Mouse (Mus musculus) liver, embryonic 12.5 days (tissue): ENCODE results near the gene Plpp1. TPM values are rescaled to one million over a fixed set of nuclear protein-coding genes. Genes with fewer than 3 reads are reported as not detected.
A peak's percentile ranks its signal among the peaks of the same experiment; 100 is the strongest.

Source experiments
- ATAC-seq: fragments of 200-750 bp; cut with Nextera tagmentation; 2 replicates; pipeline ENCODE4 v1.8.0; 2017; ENCODE audit warnings: moderate number of reproducible peaks, mild to moderate bottlenecking, moderate library complexity
- H3K27ac ChIP-seq: fragments of 300-500 bp; sonication (generic); 2 replicates; pipeline ENCODE4 v1.5.1; 2016; ENCODE audit warnings: mild to moderate bottlenecking
- H3K27me3 ChIP-seq: fragments of 300-500 bp; sonication (generic); replicated peaks from 2 replicates; pipeline ENCODE4 v1.6.1; 2016; ENCODE audit warnings: mild to moderate bottlenecking, moderate library complexity
- H3K36me3 ChIP-seq: fragments of 300-500 bp; sonication (generic); 2 replicates; pipeline ENCODE4 v1.6.1; 2016; ENCODE audit warnings: mild to moderate bottlenecking, moderate library complexity
- H3K4me1 ChIP-seq: fragments of 300-500 bp; sonication (generic); 2 replicates; pipeline ENCODE4 v1.6.1; 2016
- H3K4me2 ChIP-seq: fragments of 300-500 bp; sonication (generic); 2 replicates; pipeline ENCODE4 v1.6.1; 2016; ENCODE audit warnings: mild to moderate bottlenecking, moderate library complexity
- H3K4me3 ChIP-seq: fragments of 300-500 bp; sonication (generic); 2 replicates; pipeline ENCODE4 v1.5.1; 2016; ENCODE audit warnings: mild to moderate bottlenecking, moderate library complexity
- H3K9ac ChIP-seq: fragments of 300-500 bp; sonication (generic); 2 replicates; pipeline ENCODE4 v1.6.1; 2016; ENCODE audit warnings: mild to moderate bottlenecking, moderate library complexity
- H3K9me3 ChIP-seq: fragments of 300-500 bp; sonication (generic); replicated peaks from 2 replicates; pipeline ENCODE4 v1.6.1; 2016; ENCODE audit warnings: mild to moderate bottlenecking, moderate library complexity
- WGBS: fragments of 180-500 bp; shearing (Covaris S2); methylation state at CpG from one replicate; pipeline ENCODE4 v1.1.7; 2016; ENCODE audit not compliant: insufficient replicate concordance; 5-methylcytosine and 5-hydroxymethylcytosine counted together
- polyA plus RNA-seq: library from polyadenylated mRNA; unstranded; fragments of >200 nt; fragmentation: Nextera tagmentation; extraction: Ambion mirVana; gene quantifications from 2 replicates; pipeline ENCODE4 v1.2.1, GENCODE M21; 2016

Plpp1 gene
- polyA plus RNA-seq, 1 experiment from 2014 or later, result 30.8 TPM

DNA sequence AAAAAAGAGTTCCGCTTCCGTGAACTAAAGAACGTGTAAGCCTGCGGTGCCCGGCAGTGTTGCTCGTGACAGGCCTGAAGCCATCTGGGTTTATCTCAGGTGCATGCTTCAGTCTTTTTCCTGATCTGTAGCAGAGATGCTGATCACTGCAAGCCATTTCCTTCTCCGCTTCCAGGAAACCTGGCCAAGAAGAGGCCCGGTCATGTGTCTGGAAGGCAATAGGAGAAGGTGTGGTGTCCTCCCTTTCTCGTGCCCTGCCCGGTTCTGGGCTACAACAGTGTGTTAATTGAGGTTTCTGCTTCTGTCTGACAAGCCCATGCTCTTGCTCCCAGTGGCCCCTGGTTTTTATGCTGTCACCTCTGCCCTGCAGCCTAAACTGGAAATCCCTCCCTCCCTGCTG lies 24.7 kb upstream of the Plpp1 start:
- Histone ChIP-seq H3K27me3 (peaks cover 21% of the 10 kb centered on the region), H3K27ac (no peak overlapping the region), H3K4me3 (no peak overlapping the region), H3K4me1 (peaks cover under 1% of the 10 kb centered on the region; the same call in 1 of the 2 replicates), H3K4me2 (no peak overlapping the region), H3K9ac (no peak overlapping the region), H3K9me3 (no peaks in the 10 kb centered on the region), H3K36me3 (no peaks in the 10 kb centered on the region)
- no peak for ATAC-seq
- WGBS, result 80% methylated on average over 10 of the region's 10 CpGs

- no peak for ATAC-seq
- Histone ChIP-seq H3K27me3 (peaks cover 21% of the 10 kb centered on the region), H3K4me2 (no peak overlapping the region), H3K9ac (no peak overlapping the region), H3K27ac (no peak overlapping the region), H3K4me3 (no peak overlapping the region), H3K36me3 (no peaks in the 10 kb centered on the region), H3K9me3 (no peaks in the 10 kb centered on the region), H3K4me1 (no peaks in the 10 kb centered on the region)
- WGBS, result 69% methylated on average over 5 of the region's 5 CpGs
Observed at GRCm38 (mm10) chr13:112778407-112778806, 22.2 kb upstream of the Plpp1 start.

DNA sequence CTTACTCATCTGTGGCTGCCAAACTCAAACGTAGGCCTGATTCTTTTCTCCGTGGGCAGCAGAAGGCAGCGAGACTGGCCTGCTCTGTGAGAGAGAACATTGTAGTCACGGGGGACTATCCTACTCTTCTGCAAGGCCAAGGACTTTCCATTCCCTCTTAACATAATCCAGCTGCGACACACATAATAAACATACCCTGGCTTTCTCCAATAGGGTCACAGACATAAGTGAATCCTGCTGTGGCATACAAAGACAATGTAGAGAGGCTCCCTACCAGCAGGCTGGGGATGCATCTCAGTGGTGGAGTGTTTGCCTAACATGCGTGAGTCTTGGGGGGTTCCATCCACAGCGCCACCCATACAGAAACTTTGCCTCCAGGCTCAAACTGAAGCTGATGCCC lies 15.3 kb upstream of the Plpp1 start:
- WGBS, result 67% methylated on average over 7 of the region's 7 CpGs
- Histone ChIP-seq H3K9ac (no peak overlapping the region), H3K27ac (no peak overlapping the region), H3K4me1 (no peaks in the 10 kb centered on the region), H3K4me2 (no peak overlapping the region), H3K9me3 (no peaks in the 10 kb centered on the region), H3K27me3 (peaks cover 15% of the 10 kb centered on the region; the same call in 1 of the 2 replicates), H3K4me3 (no peak overlapping the region), H3K36me3 (no peaks in the 10 kb centered on the region)
- no peak for ATAC-seq

GRCm38 (mm10) chr13:112786142-112786541 lies 14.4 kb upstream of the Plpp1 start:
- Histone ChIP-seq H3K4me1 (0 out of 2 replicates have a peak, but pooled peaks cover 3% of the 10 kb centered on the region), H3K27ac (no peak overlapping the region), H3K27me3 (peaks cover 15% of the 10 kb centered on the region; the same call in 1 of the 2 replicates), H3K9ac (no peak overlapping the region), H3K36me3 (no peaks in the 10 kb centered on the region), H3K9me3 (no peaks in the 10 kb centered on the region), H3K4me3 (no peak overlapping the region), H3K4me2 (no peak overlapping the region)
- no peak for ATAC-seq
- WGBS, result 57% methylated on average over 3 of the region's 3 CpGs

DNA sequence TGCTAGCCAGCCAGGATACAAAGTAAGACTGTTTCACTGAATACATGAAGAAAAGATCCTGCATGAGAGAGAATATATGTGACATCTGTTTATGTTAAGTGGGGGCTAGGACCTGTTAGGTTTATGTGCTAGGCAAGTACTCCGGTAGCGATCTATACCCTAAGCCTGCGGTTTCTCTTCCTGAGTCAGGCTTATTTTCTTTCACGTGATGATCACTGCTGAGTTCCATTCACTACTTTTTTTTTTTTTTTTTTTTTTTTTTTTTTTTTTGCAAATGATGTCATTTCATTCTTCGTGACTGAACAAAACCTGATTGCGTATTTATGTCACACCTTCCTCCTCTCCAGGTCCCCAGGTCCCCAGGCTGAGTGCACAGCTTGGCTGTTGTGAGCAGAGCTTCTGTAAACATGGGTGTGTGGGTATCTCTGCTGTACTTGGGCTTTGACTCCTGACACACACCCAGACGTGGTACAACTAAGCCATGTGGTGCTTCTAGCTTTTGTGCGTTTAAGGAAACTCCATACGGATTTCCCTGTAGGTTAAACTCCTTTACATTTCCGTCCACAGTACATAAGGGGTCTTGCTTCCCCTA lies 13.6 kb upstream of the Plpp1 start:
- no peak for ATAC-seq
- 77% methylated on average over 10 of the region's 10 CpGs for WGBS
- H3K9me3 ChIP-seq, result no peaks in the 10 kb centered on the region

GRCm38 (mm10) chr13:112790774-112791173 lies 9.8 kb upstream of the Plpp1 start:
- WGBS, result 56% methylated on average over 5 of the region's 5 CpGs

More for the DNA sequence above, 13.6 kb upstream of the Plpp1 start:
- H3K27me3 ChIP-seq, result peaks cover 15% of the 10 kb centered on the region; the same call in 1 of the 2 replicates
- no peak overlapping the region for H3K9ac ChIP-seq
- 0 out of 2 replicates have a peak, but pooled peaks cover 3% of the 10 kb centered on the region for H3K4me1 ChIP-seq
- H3K27ac ChIP-seq, result no peak overlapping the region
- no peaks in the 10 kb centered on the region for H3K36me3 ChIP-seq
- no peak overlapping the region for H3K4me3 ChIP-seq
- H3K4me2 ChIP-seq, result no peak overlapping the region

GRCm38 (mm10) chr13:112791906-112792305 lies 8.7 kb upstream of the Plpp1 start:
- Histone ChIP-seq H3K36me3 (no peaks in the 10 kb centered on the region), H3K27me3 (peaks cover 29% of the 10 kb centered on the region; the same call in 1 of the 2 replicates), H3K9me3 (no peaks in the 10 kb centered on the region), H3K4me1 (0 out of 2 replicates have a peak, but pooled peaks cover 3% of the 10 kb centered on the region), H3K4me3 (no peak overlapping the region), H3K27ac (no peak overlapping the region), H3K9ac (no peak overlapping the region), H3K4me2 (no peak overlapping the region)
- ATAC-seq, result no peak
- WGBS, result 72% methylated on average over 5 of the region's 5 CpGs

More at GRCm38 (mm10) chr13:112790774-112791173, 9.8 kb upstream of the Plpp1 start:
- Histone ChIP-seq H3K36me3 (no peaks in the 10 kb centered on the region), H3K9me3 (no peaks in the 10 kb centered on the region), H3K4me1 (0 out of 2 replicates have a peak, but pooled peaks cover 3% of the 10 kb centered on the region), H3K9ac (no peak overlapping the region), H3K4me3 (no peak overlapping the region), H3K27ac (no peak overlapping the region), H3K4me2 (no peak overlapping the region), H3K27me3 (peaks cover 29% of the 10 kb centered on the region; the same call in 1 of the 2 replicates)
- no peak for ATAC-seq

DNA sequence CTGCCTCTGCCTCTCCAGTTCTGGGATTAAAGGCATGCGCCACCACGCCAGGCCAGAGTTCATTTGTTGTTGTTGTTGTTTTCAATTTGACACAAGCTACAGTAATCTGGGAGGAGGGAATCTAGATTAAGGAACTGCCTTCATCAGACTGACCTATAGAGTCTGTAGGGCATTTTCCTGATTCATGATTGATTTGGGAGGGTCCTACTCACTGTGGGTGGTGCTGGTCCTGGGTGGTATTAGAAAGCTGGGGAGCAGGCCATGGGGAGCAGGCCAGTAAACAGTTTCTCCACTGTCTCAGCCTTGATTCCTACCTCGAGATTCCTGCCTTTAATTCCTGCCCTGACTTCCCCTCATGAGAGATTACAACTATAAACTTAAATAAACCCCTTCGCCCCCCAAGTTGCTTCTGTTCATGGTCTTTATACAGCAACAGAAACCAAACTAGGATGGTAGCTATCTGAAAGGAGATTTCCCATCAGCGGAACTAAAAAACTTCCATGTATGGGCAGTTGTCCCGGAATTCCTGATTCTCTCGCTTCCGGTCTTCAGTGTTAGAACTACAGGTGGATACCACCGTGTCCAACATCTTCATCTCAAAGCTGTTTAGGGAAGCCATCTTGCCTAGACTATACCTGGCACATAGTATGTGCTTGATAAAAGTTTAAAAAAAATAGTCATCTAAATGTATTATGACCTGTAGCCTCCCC lies 2.2 kb upstream of the Plpp1 start:
- Histone ChIP-seq H3K4me3 (no peak overlapping the region), H3K36me3 (no peaks in the 10 kb centered on the region), H3K27me3 (peaks cover 21% of the 10 kb centered on the region; the same call in 1 of the 2 replicates), H3K9ac (no peak overlapping the region), H3K9me3 (no peaks in the 10 kb centered on the region), H3K4me2 (no peak overlapping the region), H3K4me1 (peaks cover 24% of the 10 kb centered on the region; the same call in 1 of the 2 replicates), H3K27ac (no peak overlapping the region)
- ATAC-seq, result no peak
- 76% methylated on average over 9 of the region's 9 CpGs for WGBS

DNA sequence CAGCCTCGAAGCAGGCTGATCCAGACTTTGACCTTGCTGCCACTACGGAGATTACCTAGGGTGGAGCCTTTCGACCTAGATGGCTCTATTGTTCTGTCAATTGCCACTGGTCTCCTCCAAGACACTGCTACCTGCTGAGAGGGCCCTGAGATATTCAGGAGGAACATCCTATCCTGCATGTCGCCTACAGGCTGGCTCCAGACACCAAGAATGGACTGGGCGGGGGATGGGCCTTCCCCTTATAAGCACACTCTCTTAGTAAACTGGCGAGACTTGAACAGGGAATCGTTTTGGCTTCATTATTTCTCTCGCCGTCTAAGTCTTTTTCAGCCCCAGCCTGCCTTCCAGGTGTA lies 1.7 kb upstream of the Plpp1 start:
- H3K36me3 ChIP-seq, result no peaks in the 10 kb centered on the region
- ATAC-seq, result no peak
- H3K9me3 ChIP-seq, result no peaks in the 10 kb centered on the region
- H3K4me1 ChIP-seq, result peaks cover 29% of the 10 kb centered on the region; the same call in 1 of the 2 replicates
- 64% methylated on average over 9 of the region's 9 CpGs for WGBS
- peaks cover 21% of the 10 kb centered on the region; the same call in 1 of the 2 replicates for H3K27me3 ChIP-seq
- H3K9ac ChIP-seq, result no peak overlapping the region
- H3K4me2 ChIP-seq, result no peak overlapping the region
- H3K27ac ChIP-seq, result no peak overlapping the region
- H3K4me3 ChIP-seq, result no peak overlapping the region

DNA sequence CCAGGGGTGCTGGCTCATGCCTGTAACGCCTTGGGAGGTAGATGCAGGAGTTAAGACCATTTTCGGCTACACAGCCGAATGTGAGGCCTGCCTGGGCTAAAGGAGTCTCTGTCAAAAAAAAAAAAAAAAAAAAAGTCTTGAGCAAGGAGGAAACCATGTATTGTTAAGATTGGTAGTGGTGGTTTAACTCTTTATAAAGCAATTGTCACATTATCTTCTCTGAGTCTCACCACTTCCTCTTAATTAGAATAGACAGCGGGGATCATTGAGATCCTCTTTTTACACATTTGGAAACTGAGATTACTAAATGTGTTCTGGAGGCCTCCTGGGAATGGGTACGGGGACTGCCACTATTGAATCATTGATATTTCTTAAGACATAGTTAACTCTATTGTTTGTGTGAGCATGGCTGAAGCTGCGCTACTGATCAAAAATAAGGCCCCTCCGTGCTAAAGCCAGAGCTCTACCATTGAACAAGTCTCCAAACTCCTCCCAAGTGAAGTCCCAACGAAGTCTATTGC lies 811 bp upstream of the Plpp1 start:
- H3K9me3 ChIP-seq, result no peaks in the 10 kb centered on the region
- H3K9ac ChIP-seq, result no peak overlapping the region
- H3K27me3 ChIP-seq, result peaks cover 21% of the 10 kb centered on the region; the same call in 1 of the 2 replicates
- H3K27ac ChIP-seq, result no peak overlapping the region
- H3K4me1 ChIP-seq, result peaks cover 29% of the 10 kb centered on the region; the same call in 1 of the 2 replicates
- H3K4me2 ChIP-seq, result peak overlapping the region; percentile 95; the same call in 1 of the 2 replicates
- ATAC-seq, result no peak
- 41% methylated on average over 8 of the region's 8 CpGs for WGBS
- no peaks in the 10 kb centered on the region for H3K36me3 ChIP-seq
- H3K4me3 ChIP-seq, result no peak overlapping the region

DNA sequence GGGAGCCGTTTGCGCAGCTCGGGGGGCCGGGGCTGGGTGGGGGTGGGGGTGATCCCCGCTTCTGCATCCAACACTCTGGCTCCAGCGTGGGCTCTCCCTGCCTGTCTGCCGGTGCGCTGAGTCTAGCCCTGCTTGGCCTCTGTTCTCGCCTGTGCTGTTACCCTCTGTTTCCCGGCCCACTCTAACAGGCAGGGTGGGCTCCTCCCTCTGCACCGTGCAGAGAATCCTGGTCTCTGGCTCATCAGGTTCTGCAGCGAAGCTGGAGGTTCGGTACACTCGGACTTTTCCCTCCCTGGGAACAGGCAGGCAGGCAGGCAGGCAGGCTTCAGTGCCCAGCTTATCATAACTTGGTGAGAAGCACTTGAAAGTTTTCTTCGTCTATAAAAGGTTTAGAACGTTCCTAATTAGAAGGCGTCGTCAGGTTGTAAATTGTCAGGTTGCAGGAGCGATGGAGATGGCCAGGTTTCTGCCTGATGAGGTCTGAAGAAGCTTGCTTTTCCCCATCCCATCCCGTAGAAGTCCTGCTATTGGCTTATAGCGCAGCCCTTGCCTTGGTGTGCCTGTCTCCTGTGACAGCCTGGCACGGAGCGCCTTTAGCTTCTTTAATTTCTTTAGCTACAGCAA lies 901 bp downstream of the Plpp1 start:
- Histone ChIP-seq H3K9me3 (no peaks in the 10 kb centered on the region), H3K27ac (peak overlapping the region; percentile 89), H3K4me2 (peak overlapping the region; percentile 95), H3K4me1 (peaks cover 29% of the 10 kb centered on the region; the same call in 1 of the 2 replicates), H3K36me3 (peaks cover 11% of the 10 kb centered on the region), H3K9ac (peak overlapping the region; percentile 87), H3K4me3 (peak overlapping the region; percentile 80), H3K27me3 (peaks cover 16% of the 10 kb centered on the region; the same call in 1 of the 2 replicates)
- peak; percentile 45 for ATAC-seq
- 2% methylated on average over 23 of the region's 23 CpGs for WGBS
